Mouse (Mus musculus): ENCODE measurements around the gene Gm20716. TPM values are rescaled to one million over a fixed set of nuclear protein-coding genes. Genes with fewer than 3 reads are reported as not detected.

The Gm20716 gene
- polyA plus RNA-seq, 1 experiment from 2014 or later: 24.5 TPM

GRCm38 (mm10) chr2:168191856-168192255, 38.3 kb downstream of the Gm20716 start:
- H3K36me3 ChIP-seq: peaks cover 29% of the 10 kb centered on the region
- no peaks in the 10 kb centered on the region for H3K9me3 ChIP-seq
- peaks cover 52% of the 10 kb centered on the region for H3K4me1 ChIP-seq
- no peak overlapping the region for H3K4me2 ChIP-seq (replicated peaks)
- H3K27ac ChIP-seq: no peak overlapping the region
- no peaks in the 10 kb centered on the region for H3K27me3 ChIP-seq
- WGBS: 79% methylated on average over 2 of the region's 2 CpGs
- ATAC-seq (ENCODE audit: low FRiP score, low read depth): no peak
- no peak overlapping the region for H3K9ac ChIP-seq
- no peak overlapping the region for H3K4me3 ChIP-seq

- Histone ChIP-seq H3K4me1 (no peaks in the 10 kb centered on the region; the same call in 1 of the 2 replicates), H3K4me2 (replicated peaks) (no peak overlapping the region), H3K4me3 (no peak overlapping the region), H3K9ac (no peak overlapping the region), H3K9me3 (no peaks in the 10 kb centered on the region), H3K36me3 (peaks cover 47% of the 10 kb centered on the region), H3K27ac (no peak overlapping the region), H3K27me3 (no peaks in the 10 kb centered on the region)
- 50% methylated on average over 7 of the region's 7 CpGs for WGBS
- ATAC-seq (ENCODE audit: low FRiP score, low read depth): no peak
Observed at GRCm38 (mm10) chr2:168175946-168176345, 54.2 kb downstream of the Gm20716 start.

GRCm38 (mm10) chr2:168170167-168170685, 59.9 kb downstream of the Gm20716 start:
- Histone ChIP-seq H3K9me3 (no peaks in the 10 kb centered on the region), H3K4me1 (peaks cover 41% of the 10 kb centered on the region), H3K4me3 (0 out of 2 replicates have a peak overlapping the region, but pooled peaks have one; percentile 8), H3K27ac (peak overlapping the region; percentile 96), H3K36me3 (peaks cover 14% of the 10 kb centered on the region), H3K4me2 (replicated peaks) (peak overlapping the region; percentile 55), H3K9ac (no peak overlapping the region; the same call in 1 of the 2 replicates), H3K27me3 (no peaks in the 10 kb centered on the region)
- peak; percentile 22 for ATAC-seq (ENCODE audit: low FRiP score, low read depth)
- 8% methylated on average over 13 of the region's 13 CpGs for WGBS

GRCm38 (mm10) chr2:168169800-168170113, 60.4 kb downstream of the Gm20716 start:
- Histone ChIP-seq H3K4me2 (replicated peaks) (peak overlapping the region; percentile 55), H3K36me3 (peaks cover 9% of the 10 kb centered on the region; the same call in 1 of the 2 replicates), H3K9ac (peak overlapping the region; percentile 31; the same call in 1 of the 2 replicates), H3K27ac (peak overlapping the region; percentile 96), H3K27me3 (no peaks in the 10 kb centered on the region), H3K4me1 (peaks cover 41% of the 10 kb centered on the region), H3K4me3 (0 out of 2 replicates have a peak overlapping the region, but pooled peaks have one; percentile 8), H3K9me3 (no peaks in the 10 kb centered on the region)
- 1% methylated on average over 9 of the region's 9 CpGs for WGBS
- no peak; the same call in 1 of the 2 replicates for ATAC-seq (ENCODE audit: low FRiP score, low read depth)

GRCm38 (mm10) chr2:168168892-168169799, 61.0 kb downstream of the Gm20716 start:
- H3K9me3 ChIP-seq: no peaks in the 10 kb centered on the region
- peaks cover 41% of the 10 kb centered on the region for H3K4me1 ChIP-seq
- peaks cover 8% of the 10 kb centered on the region; the same call in 1 of the 2 replicates for H3K36me3 ChIP-seq
- 0 out of 2 replicates have a peak overlapping the region, but pooled peaks have one; percentile 8 for H3K4me3 ChIP-seq
- H3K27ac ChIP-seq: peak overlapping the region; percentile 96
- ATAC-seq (ENCODE audit: low FRiP score, low read depth): peak; percentile 85
- 16% methylated on average over 9 of the region's 9 CpGs for WGBS
- peak overlapping the region; percentile 43; the same call in 1 of the 2 replicates for H3K9ac ChIP-seq
- peak overlapping the region; percentile 55 for H3K4me2 ChIP-seq (replicated peaks)
- H3K27me3 ChIP-seq: no peaks in the 10 kb centered on the region

- H3K9me3 ChIP-seq: no peaks in the 10 kb centered on the region
- H3K4me3 ChIP-seq: no peak overlapping the region
- peak overlapping the region; percentile 96; the same call in 1 of the 2 replicates for H3K27ac ChIP-seq
- H3K27me3 ChIP-seq: no peaks in the 10 kb centered on the region
- peaks cover 41% of the 10 kb centered on the region for H3K4me1 ChIP-seq
- H3K9ac ChIP-seq: no peak overlapping the region
- H3K4me2 ChIP-seq (replicated peaks): no peak overlapping the region
- 53% methylated on average over 3 of the region's 3 CpGs for WGBS
- peaks cover 5% of the 10 kb centered on the region; the same call in 1 of the 2 replicates for H3K36me3 ChIP-seq
- ATAC-seq (ENCODE audit: low FRiP score, low read depth): no peak
Observed at GRCm38 (mm10) chr2:168167781-168168180, 62.4 kb downstream of the Gm20716 start.

- Histone ChIP-seq H3K4me2 (replicated peaks) (no peak overlapping the region), H3K27me3 (no peaks in the 10 kb centered on the region), H3K4me1 (peaks cover 49% of the 10 kb centered on the region), H3K9me3 (no peaks in the 10 kb centered on the region), H3K4me3 (no peak overlapping the region), H3K9ac (no peak overlapping the region), H3K27ac (no peak overlapping the region), H3K36me3 (no peaks in the 10 kb centered on the region)
- WGBS: 43% methylated on average over 21 of the region's 21 CpGs
- ATAC-seq (ENCODE audit: low FRiP score, low read depth): no peak
Observed at GRCm38 (mm10) chr2:168166750-168167460, 63.3 kb downstream of the Gm20716 start.

- H3K4me1 ChIP-seq: peaks cover 43% of the 10 kb centered on the region
- no peak for ATAC-seq (ENCODE audit: low FRiP score, low read depth)
Observed at GRCm38 (mm10) chr2:168161978-168162377, 68.2 kb downstream of the Gm20716 start.

GRCm38 (mm10) chr2:168161514-168161971, 68.6 kb downstream of the Gm20716 start:
- Histone ChIP-seq H3K4me3 (peak overlapping the region; percentile 35), H3K27ac (peak overlapping the region; percentile 44; the same call in 1 of the 2 replicates), H3K9me3 (no peaks in the 10 kb centered on the region), H3K9ac (peak overlapping the region; percentile 59), H3K4me1 (peaks cover 39% of the 10 kb centered on the region), H3K36me3 (no peaks in the 10 kb centered on the region), H3K27me3 (no peaks in the 10 kb centered on the region), H3K4me2 (replicated peaks) (peak overlapping the region; percentile 64)
- 3% methylated on average over 11 of the region's 11 CpGs for WGBS
- peak; percentile 27; the same call in 1 of the 2 replicates for ATAC-seq (ENCODE audit: low FRiP score, low read depth)

More at GRCm38 (mm10) chr2:168161978-168162377, 68.2 kb downstream of the Gm20716 start:
- Histone ChIP-seq H3K27me3 (no peaks in the 10 kb centered on the region), H3K4me2 (replicated peaks) (peak overlapping the region; percentile 64), H3K4me3 (peak overlapping the region; percentile 35), H3K9ac (peak overlapping the region; percentile 59), H3K27ac (peak overlapping the region; percentile 44; the same call in 1 of the 2 replicates), H3K36me3 (no peaks in the 10 kb centered on the region), H3K9me3 (no peaks in the 10 kb centered on the region)
- WGBS: 7% methylated on average over 14 of the region's 14 CpGs

- WGBS: 81% methylated on average over 9 of the region's 9 CpGs
- H3K36me3 ChIP-seq: no peaks in the 10 kb centered on the region
- H3K27me3 ChIP-seq: no peaks in the 10 kb centered on the region
- H3K9ac ChIP-seq: no peak overlapping the region
- no peak for ATAC-seq (ENCODE audit: low FRiP score, low read depth)
- H3K4me2 ChIP-seq (replicated peaks): 0 out of 2 replicates have a peak overlapping the region, but pooled peaks have one; percentile 65
- no peak overlapping the region for H3K4me3 ChIP-seq
- H3K27ac ChIP-seq: no peak overlapping the region; the same call in 1 of the 2 replicates
- H3K4me1 ChIP-seq: peaks cover 39% of the 10 kb centered on the region
- H3K9me3 ChIP-seq: no peaks in the 10 kb centered on the region
Observed at GRCm38 (mm10) chr2:168160370-168160930, 69.7 kb downstream of the Gm20716 start.

GRCm38 (mm10) chr2:168158911-168159711, 71.1 kb downstream of the Gm20716 start:
- Histone ChIP-seq H3K27me3 (no peaks in the 10 kb centered on the region), H3K27ac (peak overlapping the region; percentile 82), H3K36me3 (no peaks in the 10 kb centered on the region), H3K4me3 (peak overlapping the region; percentile 35), H3K9ac (peak overlapping the region; percentile 56), H3K4me1 (peaks cover 52% of the 10 kb centered on the region), H3K4me2 (replicated peaks) (peak overlapping the region; percentile 65), H3K9me3 (no peaks in the 10 kb centered on the region)
- ATAC-seq (ENCODE audit: low FRiP score, low read depth): peak; percentile 46
- 4% methylated on average over 25 of the region's 25 CpGs for WGBS

Data from limb, embryonic 13.5 days (tissue).